Mouse (Mus musculus): Measurements from ENCODE around the gene Itsn1. TPM values are rescaled to one million over a fixed set of nuclear protein-coding genes. Genes with fewer than 3 reads are reported as not detected.

Itsn1 gene
- polyA plus RNA-seq, 1 experiment from 2014 or later, result 79.2 TPM

DNA sequence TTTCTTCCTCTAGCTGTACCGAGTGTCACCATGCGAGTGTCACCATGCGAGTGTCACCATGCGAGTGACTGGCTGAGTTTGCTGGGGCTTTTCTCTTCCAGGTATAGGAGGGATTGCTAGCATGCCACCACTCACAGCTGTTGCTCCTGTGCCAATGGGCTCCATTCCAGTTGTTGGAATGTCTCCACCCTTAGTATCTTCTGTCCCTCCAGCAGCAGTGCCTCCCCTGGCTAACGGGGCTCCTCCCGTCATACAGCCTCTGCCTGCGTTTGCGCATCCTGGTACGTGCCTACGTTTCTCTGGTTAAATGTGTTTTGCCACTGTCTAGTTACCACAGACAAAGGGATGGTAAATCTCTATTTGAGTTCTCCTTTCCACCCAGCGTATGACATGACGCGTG is 72.3 kb downstream of the Itsn1 start:
- Histone ChIP-seq H3K36me3 (peaks cover 49% of the 10 kb centered on the region), H3K4me1 (no peaks in the 10 kb centered on the region), H3K4me2 (replicated peaks) (no peak overlapping the region), H3K9ac (no peak overlapping the region), H3K27me3 (no peaks in the 10 kb centered on the region), H3K9me3 (replicated peaks) (no peaks in the 10 kb centered on the region), H3K4me3 (no peak overlapping the region), H3K27ac (no peak overlapping the region)
- 96% methylated on average over 13 of the region's 13 CpGs for WGBS
- ATAC-seq (ENCODE audit: low FRiP score), result no peak

DNA sequence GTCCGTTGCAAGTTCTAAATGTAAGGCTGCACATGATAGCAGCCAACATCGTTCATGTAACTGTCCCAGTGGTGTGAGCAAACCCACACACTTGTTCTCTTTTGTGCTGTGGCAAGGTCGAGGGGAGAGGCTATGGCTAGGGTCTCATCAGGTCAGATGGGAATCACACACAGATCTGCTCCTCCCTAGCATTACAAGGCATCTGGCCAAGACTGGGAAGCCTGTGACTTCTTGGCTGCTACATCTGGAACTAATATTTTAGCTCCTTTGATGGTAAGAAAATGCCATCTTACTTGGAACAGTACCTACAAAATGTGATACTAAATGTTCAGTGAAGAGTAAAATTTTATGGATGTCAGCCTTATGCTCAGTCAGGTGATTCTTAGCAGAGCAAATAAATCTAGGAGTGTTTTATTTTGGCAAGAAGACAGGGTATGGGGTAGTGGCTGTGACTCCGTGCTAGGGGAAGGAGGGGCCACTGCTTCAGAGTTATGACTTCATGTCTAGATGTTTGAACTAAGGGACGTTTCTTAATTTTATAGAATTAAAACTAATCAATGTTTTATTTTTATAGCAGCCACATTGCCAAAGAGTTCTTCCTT is 73.5 kb downstream of the Itsn1 start:
- 74% methylated on average over 5 of the region's 5 CpGs for WGBS
- peaks cover 51% of the 10 kb centered on the region for H3K36me3 ChIP-seq
- H3K9ac ChIP-seq, result no peak overlapping the region
- no peaks in the 10 kb centered on the region for H3K27me3 ChIP-seq
- H3K4me1 ChIP-seq, result no peaks in the 10 kb centered on the region
- no peak overlapping the region for H3K27ac ChIP-seq
- no peak overlapping the region for H3K4me2 ChIP-seq (replicated peaks)
- H3K4me3 ChIP-seq, result no peak overlapping the region
- no peak for ATAC-seq (ENCODE audit: low FRiP score)
- no peaks in the 10 kb centered on the region for H3K9me3 ChIP-seq (replicated peaks)

DNA sequence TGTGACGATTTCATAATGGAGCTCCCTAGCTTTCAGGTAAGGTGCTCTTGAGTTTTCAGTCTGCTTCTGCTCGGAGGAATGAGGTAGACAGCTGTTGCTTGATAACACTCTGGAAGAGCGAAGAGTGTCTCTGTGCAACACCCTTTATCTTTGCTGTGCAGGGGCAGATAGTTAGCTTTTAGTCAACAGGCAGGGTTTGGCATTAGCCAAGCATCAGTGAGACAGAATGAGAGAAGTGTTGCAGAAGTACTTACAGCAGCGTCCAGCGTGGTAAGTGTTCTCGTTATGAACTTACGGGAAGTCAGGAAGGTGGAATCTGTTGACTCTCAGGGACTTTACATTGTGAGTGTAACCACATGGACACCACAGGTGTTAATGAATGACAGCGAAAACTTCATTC is 75.3 kb downstream of the Itsn1 start:
- 82% methylated on average over 8 of the region's 8 CpGs for WGBS
- peaks cover 54% of the 10 kb centered on the region for H3K36me3 ChIP-seq

DNA sequence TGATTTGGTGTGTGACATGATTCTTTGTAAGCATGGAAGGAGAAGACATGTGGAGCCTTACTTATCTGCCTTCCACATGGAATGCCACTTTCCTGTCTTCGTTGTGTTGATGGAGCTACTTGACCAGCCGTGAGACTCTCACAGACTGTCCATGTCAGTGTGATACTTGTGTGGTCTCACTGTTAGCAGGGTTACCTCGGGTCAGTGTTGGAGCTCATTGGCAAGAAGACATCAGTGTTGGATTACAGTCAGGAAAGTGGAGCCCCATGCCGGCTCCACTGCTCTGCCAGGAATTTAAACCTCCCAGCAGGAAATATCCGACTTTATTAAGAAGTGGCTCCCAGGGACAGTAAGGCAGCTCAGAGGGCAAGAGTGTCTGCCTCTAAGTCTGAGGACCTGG is 75.8 kb downstream of the Itsn1 start:
- Histone ChIP-seq H3K9ac (no peak overlapping the region), H3K27me3 (no peaks in the 10 kb centered on the region), H3K4me1 (no peaks in the 10 kb centered on the region), H3K9me3 (replicated peaks) (no peaks in the 10 kb centered on the region), H3K27ac (no peak overlapping the region), H3K36me3 (peaks cover 58% of the 10 kb centered on the region), H3K4me3 (no peak overlapping the region), H3K4me2 (replicated peaks) (no peak overlapping the region)
- WGBS, result 58% methylated on average over 5 of the region's 5 CpGs
- ATAC-seq (ENCODE audit: low FRiP score), result no peak

More for the DNA sequence above, 75.3 kb downstream of the Itsn1 start:
- H3K27me3 ChIP-seq, result no peaks in the 10 kb centered on the region
- no peaks in the 10 kb centered on the region for H3K4me1 ChIP-seq
- H3K4me3 ChIP-seq, result no peak overlapping the region
- H3K4me2 ChIP-seq (replicated peaks), result no peak overlapping the region
- H3K27ac ChIP-seq, result no peak overlapping the region
- ATAC-seq (ENCODE audit: low FRiP score), result no peak
- H3K9ac ChIP-seq, result no peak overlapping the region
- H3K9me3 ChIP-seq (replicated peaks), result no peaks in the 10 kb centered on the region

DNA sequence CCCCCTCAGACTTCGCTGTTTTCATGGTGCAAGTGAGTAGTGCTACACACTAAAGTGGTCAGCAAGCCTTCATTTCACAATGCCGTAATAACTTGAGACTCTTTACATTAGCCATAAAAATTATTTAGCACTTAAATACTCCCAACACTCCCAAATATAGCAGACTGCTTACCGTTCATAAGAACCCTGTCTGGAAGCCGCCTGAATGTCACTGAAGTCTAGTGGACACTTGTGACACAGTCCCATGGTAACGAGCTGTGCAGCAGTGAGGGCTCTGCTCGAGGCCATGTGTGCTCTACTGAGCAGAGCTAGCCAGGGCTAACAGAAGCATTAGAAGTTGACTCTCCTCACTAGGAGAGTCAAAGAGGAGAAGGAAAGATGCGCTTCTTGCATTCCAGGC is 81.2 kb downstream of the Itsn1 start:
- H3K27me3 ChIP-seq, result no peaks in the 10 kb centered on the region
- no peak overlapping the region for H3K4me3 ChIP-seq
- no peak for ATAC-seq (ENCODE audit: low FRiP score)
- WGBS, result 95% methylated on average over 7 of the region's 7 CpGs
- H3K9me3 ChIP-seq (replicated peaks), result no peaks in the 10 kb centered on the region
- H3K36me3 ChIP-seq, result peaks cover 49% of the 10 kb centered on the region
- H3K9ac ChIP-seq, result no peak overlapping the region
- H3K4me2 ChIP-seq (replicated peaks), result no peak overlapping the region
- H3K27ac ChIP-seq, result no peak overlapping the region
- H3K4me1 ChIP-seq, result no peaks in the 10 kb centered on the region

DNA sequence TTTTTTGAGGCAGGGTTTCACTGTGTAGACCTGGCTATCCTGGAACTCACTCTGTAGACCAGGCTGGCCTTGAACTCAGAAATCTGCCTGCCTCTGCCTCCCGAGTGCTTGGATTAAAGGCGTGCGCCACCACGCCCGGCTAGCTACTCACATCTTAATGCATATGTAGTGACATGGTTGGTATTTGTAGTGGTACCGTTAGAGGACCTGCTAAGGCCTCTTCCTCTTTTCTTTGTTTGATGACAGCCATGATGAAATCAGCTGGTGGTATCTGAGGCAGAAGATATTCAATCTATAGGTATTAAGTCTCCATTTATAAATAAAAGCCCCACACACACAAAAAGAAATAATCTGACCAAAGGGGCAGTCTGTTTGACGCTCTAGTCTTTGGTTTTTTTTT is 82.3 kb downstream of the Itsn1 start:
- Histone ChIP-seq H3K4me3 (no peak overlapping the region), H3K36me3 (peaks cover 52% of the 10 kb centered on the region), H3K4me1 (no peaks in the 10 kb centered on the region), H3K4me2 (replicated peaks) (no peak overlapping the region), H3K27ac (no peak overlapping the region), H3K9me3 (replicated peaks) (no peaks in the 10 kb centered on the region), H3K9ac (no peak overlapping the region), H3K27me3 (no peaks in the 10 kb centered on the region)
- ATAC-seq (ENCODE audit: low FRiP score), result no peak
- 93% methylated on average over 7 of the region's 7 CpGs for WGBS

DNA sequence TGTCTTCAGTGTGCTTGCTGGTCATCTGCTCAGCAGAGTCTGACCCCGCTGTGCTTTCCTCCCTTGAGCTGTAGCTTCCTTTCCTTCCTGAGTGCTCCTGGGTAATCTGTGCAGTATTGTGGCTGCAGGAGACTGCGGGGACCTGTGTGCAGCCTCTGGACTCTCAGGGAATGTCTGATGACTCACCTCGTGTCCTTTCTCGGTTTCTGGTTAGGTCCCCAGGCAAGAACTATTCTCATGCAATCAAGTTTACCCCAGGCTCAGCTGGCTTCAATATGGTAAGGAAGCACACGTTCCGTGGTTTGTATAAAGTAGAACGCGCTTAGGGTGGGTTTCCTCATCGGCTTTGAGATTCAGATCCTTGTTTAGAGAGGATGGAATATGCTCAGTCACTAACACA is 82.8 kb downstream of the Itsn1 start:
- H3K4me1 ChIP-seq, result no peaks in the 10 kb centered on the region
- ATAC-seq (ENCODE audit: low FRiP score), result no peak
- H3K27ac ChIP-seq, result no peak overlapping the region
- no peaks in the 10 kb centered on the region for H3K27me3 ChIP-seq
- H3K9me3 ChIP-seq (replicated peaks), result no peaks in the 10 kb centered on the region
- WGBS, result 94% methylated on average over 9 of the region's 9 CpGs
- no peak overlapping the region for H3K4me3 ChIP-seq
- H3K4me2 ChIP-seq (replicated peaks), result no peak overlapping the region
- peaks cover 54% of the 10 kb centered on the region for H3K36me3 ChIP-seq
- H3K9ac ChIP-seq, result no peak overlapping the region

DNA sequence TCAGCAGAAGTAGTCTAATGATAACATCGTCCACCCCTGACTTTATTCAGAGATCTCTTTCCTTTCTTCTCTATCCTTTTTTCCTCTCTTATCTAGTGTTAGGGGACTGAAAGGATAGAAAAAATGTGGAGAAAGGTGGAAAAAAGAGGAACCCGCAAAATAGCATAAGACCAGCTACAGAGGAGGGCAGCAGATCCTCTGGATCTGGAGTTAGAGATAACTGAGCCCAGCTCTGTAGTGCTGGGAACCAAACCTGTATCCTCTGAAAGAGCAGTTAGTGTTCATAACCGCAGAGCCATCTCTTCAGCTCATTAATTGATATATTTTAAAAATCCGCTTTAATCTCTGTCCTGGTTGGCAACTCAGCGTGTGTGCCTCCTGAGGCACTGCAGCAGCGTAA is 84.5 kb downstream of the Itsn1 start:
- Histone ChIP-seq H3K9ac (no peak overlapping the region), H3K27ac (no peak overlapping the region), H3K4me3 (no peak overlapping the region), H3K4me1 (no peaks in the 10 kb centered on the region), H3K4me2 (replicated peaks) (no peak overlapping the region), H3K36me3 (peaks cover 64% of the 10 kb centered on the region), H3K27me3 (no peaks in the 10 kb centered on the region), H3K9me3 (replicated peaks) (no peaks in the 10 kb centered on the region)
- no peak for ATAC-seq (ENCODE audit: low FRiP score)
- 89% methylated on average over 6 of the region's 6 CpGs for WGBS

DNA sequence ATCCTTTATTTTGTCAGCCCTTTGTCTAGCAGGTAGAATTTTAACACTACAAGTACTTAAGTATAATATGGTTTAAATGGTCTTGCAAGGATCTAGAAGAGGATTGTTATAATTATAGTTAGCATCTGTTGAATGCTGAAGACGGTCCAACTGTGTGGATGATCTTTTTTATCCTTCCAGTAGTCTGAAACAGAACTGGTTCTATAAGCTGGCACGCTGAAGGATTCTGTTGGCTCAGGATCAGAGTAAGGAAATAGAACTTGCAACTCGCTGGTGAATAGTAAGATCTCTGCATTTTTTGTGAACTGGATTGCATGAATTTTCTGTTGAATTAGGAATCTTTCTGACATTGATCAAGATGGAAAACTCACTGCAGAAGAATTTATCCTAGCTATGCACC is 86.0 kb downstream of the Itsn1 start:
- H3K27ac ChIP-seq, result no peak overlapping the region
- H3K4me1 ChIP-seq, result no peaks in the 10 kb centered on the region
- 94% methylated on average over 3 of the region's 3 CpGs for WGBS
- no peak overlapping the region for H3K9ac ChIP-seq
- no peak overlapping the region for H3K4me2 ChIP-seq (replicated peaks)
- H3K4me3 ChIP-seq, result no peak overlapping the region
- H3K27me3 ChIP-seq, result no peaks in the 10 kb centered on the region
- peaks cover 70% of the 10 kb centered on the region for H3K36me3 ChIP-seq
- H3K9me3 ChIP-seq (replicated peaks), result no peaks in the 10 kb centered on the region
- ATAC-seq (ENCODE audit: low FRiP score), result no peak

DNA sequence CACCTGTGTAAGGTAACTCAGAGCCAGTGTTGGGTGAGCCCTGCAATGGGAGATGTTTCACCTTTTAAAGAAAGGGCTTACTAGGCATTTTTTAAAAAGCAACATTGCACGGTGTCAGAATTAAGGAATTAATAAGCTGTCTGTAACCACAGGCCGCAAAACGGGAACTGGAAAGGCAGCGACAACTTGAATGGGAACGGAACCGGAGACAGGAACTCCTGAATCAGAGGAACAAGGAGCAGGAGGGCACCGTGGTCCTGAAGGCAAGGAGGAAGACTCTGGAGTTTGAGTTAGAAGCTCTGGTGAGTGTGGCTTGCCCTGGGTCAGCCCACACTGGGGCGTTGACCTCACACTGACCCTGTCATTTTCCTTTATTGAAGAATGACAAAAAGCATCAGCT is 91.2 kb downstream of the Itsn1 start:
- Histone ChIP-seq H3K4me2 (replicated peaks) (no peak overlapping the region), H3K4me1 (no peaks in the 10 kb centered on the region), H3K9ac (no peak overlapping the region), H3K27ac (no peak overlapping the region), H3K9me3 (replicated peaks) (no peaks in the 10 kb centered on the region), H3K4me3 (no peak overlapping the region), H3K36me3 (peaks cover 79% of the 10 kb centered on the region), H3K27me3 (no peaks in the 10 kb centered on the region)
- no peak for ATAC-seq (ENCODE audit: low FRiP score)
- 88% methylated on average over 8 of the region's 8 CpGs for WGBS

DNA sequence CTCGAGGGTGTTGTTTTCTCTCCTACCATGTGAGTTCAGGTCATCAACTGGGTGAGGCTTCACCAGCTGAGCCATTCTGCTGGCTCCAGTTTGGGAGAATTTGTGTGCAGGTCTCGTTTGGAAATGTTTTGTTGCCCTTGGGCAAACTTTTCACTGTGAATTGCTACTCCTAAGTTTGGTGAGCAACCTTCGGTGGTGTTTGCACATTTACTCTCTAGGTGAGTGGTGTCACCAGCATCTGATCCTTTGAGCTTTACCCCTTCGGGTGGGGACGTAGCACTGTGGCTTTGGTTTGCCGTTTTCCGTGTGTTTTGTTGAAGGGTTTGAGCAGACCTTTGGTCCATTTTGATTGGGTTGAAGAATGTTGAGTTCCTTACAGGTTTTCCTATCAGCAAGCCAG is 93.2 kb downstream of the Itsn1 start:
- Histone ChIP-seq H3K9me3 (replicated peaks) (no peaks in the 10 kb centered on the region), H3K4me2 (replicated peaks) (no peak overlapping the region), H3K27me3 (no peaks in the 10 kb centered on the region), H3K4me3 (no peak overlapping the region), H3K9ac (no peak overlapping the region), H3K36me3 (peaks cover 64% of the 10 kb centered on the region), H3K27ac (no peak overlapping the region), H3K4me1 (peaks cover 7% of the 10 kb centered on the region; the same call in 1 of the 2 replicates)
- WGBS, result 93% methylated on average over 7 of the region's 7 CpGs
- no peak for ATAC-seq (ENCODE audit: low FRiP score)

DNA sequence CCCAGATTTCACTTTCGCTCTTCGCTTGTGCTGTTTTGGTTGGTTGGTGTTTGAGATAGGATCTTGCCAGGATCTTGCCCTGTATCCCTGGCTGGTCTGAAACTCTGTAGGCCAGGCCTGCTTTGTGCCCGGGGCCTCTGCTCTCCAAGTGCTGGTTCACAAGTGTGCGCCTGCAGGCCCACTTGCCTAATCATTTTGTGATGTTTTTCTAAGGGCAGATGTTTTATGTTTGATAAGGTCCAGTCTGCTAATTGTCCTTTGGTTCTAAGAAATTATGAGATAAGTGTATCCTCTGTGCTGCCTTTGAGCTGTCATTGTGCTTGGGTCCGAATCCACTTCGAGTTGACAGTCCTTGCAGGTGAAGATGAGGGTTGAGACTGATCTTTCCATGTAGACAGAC is 93.7 kb downstream of the Itsn1 start:
- H3K36me3 ChIP-seq, result peaks cover 64% of the 10 kb centered on the region
- H3K4me3 ChIP-seq, result no peak overlapping the region
- no peaks in the 10 kb centered on the region for H3K27me3 ChIP-seq
- no peak overlapping the region for H3K27ac ChIP-seq
- no peak for ATAC-seq (ENCODE audit: low FRiP score)
- no peak overlapping the region for H3K9ac ChIP-seq
- WGBS, result 93% methylated on average over 6 of the region's 6 CpGs
- H3K9me3 ChIP-seq (replicated peaks), result no peaks in the 10 kb centered on the region
- H3K4me2 ChIP-seq (replicated peaks), result no peak overlapping the region
- peaks cover 11% of the 10 kb centered on the region for H3K4me1 ChIP-seq

DNA sequence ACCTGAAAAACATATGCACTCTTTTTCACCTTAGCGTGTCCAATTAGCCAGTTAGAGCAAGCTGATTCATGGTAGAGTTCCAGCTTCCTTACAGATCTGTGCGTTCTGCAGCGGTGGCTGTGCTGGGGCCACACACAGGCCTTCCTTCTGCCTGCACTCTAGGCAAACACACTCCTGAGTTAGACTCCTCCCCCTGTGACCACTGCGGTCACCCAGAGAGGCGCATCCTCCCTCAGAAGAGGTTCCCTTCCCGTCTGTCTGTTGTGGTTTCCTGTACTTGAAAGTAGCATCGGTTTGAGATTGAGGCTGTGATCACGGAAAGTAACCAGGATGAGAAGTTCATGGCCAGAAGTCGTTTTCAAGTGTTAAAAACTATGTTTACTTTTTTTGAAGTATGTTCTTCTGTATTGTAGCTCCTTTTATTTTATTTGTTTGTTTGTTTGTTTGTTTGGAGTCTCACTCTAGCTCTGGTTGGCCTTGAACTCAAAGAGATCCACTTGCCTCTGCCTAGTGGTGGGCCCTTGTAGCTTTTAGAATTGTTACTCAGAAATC is 96.8 kb downstream of the Itsn1 start:
- H3K36me3 ChIP-seq, result peaks cover 53% of the 10 kb centered on the region
- no peak overlapping the region for H3K27ac ChIP-seq
- H3K27me3 ChIP-seq, result no peaks in the 10 kb centered on the region
- H3K9me3 ChIP-seq (replicated peaks), result no peaks in the 10 kb centered on the region
- H3K4me1 ChIP-seq, result peaks cover 21% of the 10 kb centered on the region
- no peak overlapping the region for H3K4me2 ChIP-seq (replicated peaks)
- no peak for ATAC-seq (ENCODE audit: low FRiP score)
- H3K9ac ChIP-seq, result no peak overlapping the region
- WGBS, result 61% methylated on average over 9 of the region's 9 CpGs
- no peak overlapping the region for H3K4me3 ChIP-seq

All from hindbrain, embryonic 12.5 days (tissue).